Mouse (Mus musculus): ENCODE results near the gene Tnip3.

The Tnip3 gene

GRCm38 (mm10) chr6:65585333-65586053 is 60.4 kb downstream of the Tnip3 start:
- no peak for DNase-seq

GRCm38 (mm10) chr6:65588847-65589246 is 63.7 kb downstream of the Tnip3 start:
- no peak for DNase-seq

DNA sequence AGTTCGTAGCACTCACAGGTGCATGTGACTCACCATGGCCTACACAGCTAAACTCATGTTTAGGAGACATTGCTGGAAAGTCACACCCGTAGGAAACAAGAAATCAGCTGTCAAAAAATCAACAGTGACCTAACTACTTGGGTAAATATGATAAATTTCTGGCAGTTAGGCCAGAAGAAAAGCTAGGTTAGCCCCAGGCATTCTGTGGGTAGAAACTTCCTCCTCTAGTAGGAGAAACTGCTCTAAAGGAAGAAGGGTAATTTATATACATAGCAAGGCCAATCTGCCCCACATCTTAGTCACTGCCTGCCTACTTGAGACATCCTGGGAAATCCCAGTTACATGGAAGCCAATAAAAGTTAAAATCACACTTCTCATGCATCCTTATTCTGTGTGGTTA is 64.9 kb downstream of the Tnip3 start:
- DNase-seq: no peak

DNA sequence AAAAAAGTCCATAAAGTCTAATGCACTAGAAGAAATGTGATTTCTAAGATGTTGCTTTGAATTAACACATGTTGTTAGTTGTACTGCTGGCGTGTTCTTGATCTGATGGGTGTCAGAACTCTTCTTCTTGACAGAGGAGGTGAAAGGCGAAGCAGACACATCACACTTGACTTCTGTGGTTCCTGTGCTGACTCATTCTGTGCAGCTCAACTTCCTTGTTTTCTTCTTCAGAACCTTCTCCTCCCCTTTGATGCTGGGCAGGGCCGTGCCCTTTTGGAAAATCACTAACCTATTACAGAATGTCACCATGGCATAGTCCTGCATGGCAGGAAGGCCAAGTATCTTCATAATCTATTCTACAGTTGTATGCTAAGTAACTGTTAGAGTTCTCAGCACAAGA is 69.1 kb downstream of the Tnip3 start:
- no peak for DNase-seq

- DNase-seq: no peak
These were observed 70.3 kb downstream of the Tnip3 start for GRCm38 (mm10) chr6:65595371-65595770.

DNA sequence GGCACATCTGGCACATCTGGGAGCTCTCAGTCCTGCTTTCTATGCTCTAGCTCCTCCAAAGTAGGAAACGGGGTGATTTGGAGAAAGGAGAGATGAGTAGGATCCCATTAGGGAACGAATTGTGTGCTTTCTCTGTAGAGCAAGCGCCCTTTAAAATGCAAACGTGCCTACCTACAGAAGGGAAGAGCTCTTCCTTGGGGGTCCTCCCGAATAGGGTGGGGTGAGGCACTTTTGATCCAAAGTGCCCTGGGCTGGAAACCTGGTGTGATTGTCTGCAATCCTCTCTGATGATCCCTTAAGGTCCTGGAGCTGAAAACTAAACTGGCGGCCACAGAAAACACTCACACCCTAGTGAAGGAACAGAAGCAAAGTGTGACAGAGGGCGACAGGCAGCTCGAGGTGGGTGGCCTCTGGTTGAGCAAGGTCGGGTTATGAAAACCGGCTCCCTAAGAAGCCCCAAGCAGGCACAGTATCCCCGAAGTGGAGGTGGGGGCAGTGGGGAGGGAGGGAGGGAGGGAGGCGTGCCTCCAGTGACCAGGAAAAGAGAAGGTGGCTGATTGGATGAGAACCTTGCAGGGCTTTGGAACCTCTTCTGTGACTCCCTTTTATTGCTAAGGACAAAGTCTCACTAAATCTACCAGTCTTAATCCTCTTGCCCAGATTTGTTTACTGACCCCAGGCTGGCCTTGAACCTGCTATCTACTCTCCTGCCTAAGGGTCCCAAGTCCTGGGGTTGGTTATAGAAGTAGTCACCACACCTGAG is 72.1 kb downstream of the Tnip3 start:
- no peak for DNase-seq

- no peak for DNase-seq
These were observed 73.4 kb downstream of the Tnip3 start for GRCm38 (mm10) chr6:65598522-65598921.

DNA sequence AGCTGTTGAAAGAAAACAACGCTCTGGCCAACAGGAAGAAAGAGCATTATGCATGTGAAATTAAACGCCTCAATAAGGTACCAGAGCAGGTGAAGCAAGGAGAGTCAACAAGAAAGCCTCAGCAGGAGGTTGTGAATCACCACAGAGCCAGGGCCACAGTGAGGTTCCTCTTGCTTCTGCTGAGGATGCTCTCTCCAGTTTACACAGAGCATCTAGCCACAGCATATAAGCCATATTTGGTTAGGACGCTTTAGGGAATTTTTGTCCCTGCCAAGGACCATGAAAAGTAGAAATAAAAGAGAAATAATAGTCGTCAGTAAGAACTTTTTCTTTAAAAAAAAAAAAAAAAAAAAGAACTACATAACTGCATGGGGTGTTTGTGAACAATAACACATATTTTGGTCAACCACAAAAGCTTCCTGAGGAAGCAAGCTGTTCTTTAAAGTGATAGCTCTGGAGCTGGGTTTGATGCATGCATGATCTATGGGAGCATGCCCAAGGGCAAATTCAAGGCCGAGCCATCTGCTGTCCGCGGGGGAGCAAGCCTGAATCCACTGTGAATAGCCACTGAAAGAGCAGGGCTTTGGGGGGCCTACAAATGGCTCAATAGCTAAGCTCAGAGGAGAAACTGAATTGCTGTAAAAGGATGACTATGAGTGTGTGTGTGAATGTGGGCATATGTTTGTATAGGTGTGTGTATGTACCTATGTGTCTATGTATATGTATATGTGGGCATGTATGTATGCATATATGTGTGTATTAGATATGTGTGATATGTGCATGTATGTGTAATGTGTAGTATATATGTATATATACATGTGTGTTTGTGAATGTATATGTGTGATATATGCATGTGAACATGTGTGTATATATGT is 75.0 kb downstream of the Tnip3 start:
- peak; percentile 8 for DNase-seq

- no peak for DNase-seq
These were observed 75.8 kb downstream of the Tnip3 start for GRCm38 (mm10) chr6:65600887-65601286.

- no peak for DNase-seq
These were observed 80.7 kb downstream of the Tnip3 start for GRCm38 (mm10) chr6:65605778-65606177.

GRCm38 (mm10) chr6:65606946-65607345 is 81.8 kb downstream of the Tnip3 start:
- DNase-seq: no peak

DNA sequence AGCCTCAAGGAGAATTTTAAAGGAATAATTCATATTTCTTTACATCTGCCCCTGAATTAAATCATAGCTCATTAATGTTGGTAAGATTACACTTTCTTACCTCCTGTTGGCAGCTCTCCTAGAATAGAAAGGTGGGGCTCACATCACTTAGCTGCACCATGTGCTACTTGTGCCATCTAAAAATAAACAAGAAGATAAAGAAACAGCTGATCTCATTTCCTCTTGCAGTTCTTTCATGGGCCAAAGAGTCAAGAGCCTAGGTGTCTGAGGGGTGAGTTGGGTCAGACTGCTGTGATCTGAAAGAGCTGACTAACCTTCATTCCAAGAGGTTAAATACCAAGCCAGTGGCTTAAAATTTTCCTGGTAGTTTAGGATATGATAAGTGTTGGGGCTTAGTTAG is 86.7 kb downstream of the Tnip3 start:
- no peak for DNase-seq

DNA sequence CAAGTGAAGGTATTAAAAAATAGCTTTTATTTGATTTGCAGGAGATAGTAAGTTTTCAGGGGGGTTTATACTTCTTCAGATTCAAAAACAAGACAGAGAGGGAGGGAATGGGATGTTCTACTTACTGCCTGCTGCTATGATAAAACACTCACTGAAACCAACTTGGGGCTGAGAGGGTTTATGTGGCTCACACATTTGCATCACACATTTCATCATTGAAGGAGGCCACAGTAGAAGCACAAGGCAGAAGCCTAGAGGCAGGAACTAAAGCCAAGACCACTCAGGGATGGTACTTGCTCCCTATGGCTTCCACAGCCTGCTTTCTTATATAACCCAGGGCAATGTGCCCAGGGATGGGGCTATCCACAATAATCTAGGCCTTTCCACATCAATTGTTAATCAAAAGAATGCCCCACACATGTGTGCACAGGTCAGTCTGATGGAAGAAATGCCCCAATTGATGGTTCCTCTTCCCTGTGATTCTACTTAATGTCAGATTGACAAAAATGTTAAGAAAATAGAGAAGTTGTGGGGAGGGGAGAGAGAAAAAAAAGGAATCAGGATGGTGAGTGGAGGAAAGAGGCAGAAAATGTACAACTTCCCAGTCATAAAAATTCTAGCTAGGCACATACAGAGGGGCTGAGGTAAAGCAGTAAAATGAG is 88.9 kb downstream of the Tnip3 start:
- no peak for DNase-seq

DNA sequence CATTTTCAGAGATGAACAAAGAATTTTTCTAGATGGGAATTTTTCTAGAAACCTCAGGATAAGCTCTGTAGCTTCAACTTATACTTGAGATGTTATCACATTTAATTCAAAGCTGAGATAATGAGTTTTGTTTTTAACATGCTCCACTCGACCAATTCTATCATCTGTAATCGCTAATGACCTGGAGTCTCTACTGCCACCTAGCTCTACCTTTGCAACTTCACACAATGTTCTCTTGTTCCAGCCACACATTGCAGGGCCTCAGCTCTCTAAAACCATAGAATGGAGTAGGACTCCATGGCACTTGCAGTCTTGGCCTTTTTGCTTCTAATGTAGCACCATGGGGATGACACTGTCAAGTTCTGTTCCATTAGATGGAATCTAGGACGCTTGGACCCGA is 90.5 kb downstream of the Tnip3 start:
- no peak for DNase-seq

DNA sequence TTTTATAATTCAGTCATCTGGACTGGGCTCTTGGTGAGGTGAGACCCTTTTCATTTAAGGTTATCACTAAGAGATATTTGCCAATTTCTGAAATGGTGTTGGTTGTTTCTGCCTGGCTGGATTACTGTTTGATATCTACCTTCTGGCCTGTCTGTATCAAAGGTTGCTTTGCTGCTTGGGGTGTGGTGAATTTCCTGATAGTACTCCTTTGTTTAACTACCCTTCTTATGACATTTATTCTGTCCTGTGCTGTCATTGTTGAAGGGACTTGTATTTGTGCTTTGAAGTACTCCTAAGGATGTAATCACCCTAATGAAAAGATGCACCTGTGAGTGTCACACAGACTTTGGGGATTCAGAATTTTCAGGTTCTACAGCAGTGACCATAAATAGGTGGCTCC is 96.1 kb downstream of the Tnip3 start:
- no peak for DNase-seq

DNA sequence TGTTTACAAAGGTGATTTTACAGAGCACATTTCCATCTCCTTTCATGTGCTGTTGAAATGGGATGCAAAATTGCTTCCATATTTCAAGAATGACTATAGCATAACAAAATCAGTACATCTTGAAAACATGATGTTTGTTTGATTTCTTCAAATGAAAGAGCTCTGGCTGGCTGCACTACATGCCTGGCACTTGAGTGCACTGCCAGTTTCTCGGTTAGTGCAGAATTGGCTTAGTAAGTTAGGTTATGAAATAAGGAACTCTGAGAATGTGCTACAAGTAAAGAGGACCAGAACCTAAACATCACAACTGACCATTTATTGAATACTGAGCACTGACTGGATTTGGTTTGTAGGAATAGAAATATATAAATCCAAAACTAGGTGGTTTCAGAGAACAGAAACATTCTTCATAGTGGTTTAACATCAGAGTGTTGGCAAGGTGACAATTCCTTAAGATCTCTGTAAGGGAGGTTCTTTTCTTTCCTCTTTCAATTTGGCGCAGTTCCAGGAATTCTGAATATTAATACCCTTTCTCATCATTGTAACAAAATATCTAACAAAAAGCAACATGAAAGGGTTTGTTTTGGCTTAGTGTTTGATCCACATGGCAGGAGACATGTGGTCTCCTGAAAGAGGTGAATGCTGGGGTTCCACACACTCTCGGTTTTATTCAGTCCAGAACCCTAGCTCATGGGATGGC is 98.1 kb downstream of the Tnip3 start:
- DNase-seq: no peak

GRCm38 (mm10) chr6:65630578-65630977 is 105.5 kb downstream of the Tnip3 start:
- no peak for DNase-seq

DNA sequence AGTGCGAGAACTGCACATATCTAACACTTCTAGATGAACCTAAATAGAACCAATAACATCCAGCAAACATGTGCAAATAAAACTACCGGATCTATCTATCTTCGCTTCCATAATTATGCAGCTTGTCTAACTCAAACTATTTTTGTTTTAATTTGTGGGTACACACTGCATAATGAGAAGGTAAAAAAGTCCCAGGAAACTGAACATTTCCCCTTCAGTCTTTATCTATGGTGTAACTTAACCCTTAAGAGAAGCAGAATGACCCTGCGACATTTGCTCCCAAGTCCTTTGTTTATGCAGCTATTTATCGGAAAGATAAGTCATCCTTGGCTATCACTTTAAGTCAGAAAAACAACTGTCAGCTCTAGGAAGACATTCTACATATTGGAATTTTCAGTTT is 107.1 kb downstream of the Tnip3 start:
- no peak for DNase-seq

- no peak for DNase-seq
These were observed 117.3 kb downstream of the Tnip3 start for GRCm38 (mm10) chr6:65642431-65642830.

GRCm38 (mm10) chr6:65644110-65644509 is 119.0 kb downstream of the Tnip3 start:
- DNase-seq: no peak

GRCm38 (mm10) chr6:65646408-65646807 is 121.3 kb downstream of the Tnip3 start:
- DNase-seq: no peak

- DNase-seq: peak; percentile 57
These were observed 122.6 kb downstream of the Tnip3 start for GRCm38 (mm10) chr6:65647731-65648130.

Measured in thymus, postnatal 14 days (tissue).